22 mouse cellular contexts compared by ENCODE assay signal in the genomic region with DNA sequence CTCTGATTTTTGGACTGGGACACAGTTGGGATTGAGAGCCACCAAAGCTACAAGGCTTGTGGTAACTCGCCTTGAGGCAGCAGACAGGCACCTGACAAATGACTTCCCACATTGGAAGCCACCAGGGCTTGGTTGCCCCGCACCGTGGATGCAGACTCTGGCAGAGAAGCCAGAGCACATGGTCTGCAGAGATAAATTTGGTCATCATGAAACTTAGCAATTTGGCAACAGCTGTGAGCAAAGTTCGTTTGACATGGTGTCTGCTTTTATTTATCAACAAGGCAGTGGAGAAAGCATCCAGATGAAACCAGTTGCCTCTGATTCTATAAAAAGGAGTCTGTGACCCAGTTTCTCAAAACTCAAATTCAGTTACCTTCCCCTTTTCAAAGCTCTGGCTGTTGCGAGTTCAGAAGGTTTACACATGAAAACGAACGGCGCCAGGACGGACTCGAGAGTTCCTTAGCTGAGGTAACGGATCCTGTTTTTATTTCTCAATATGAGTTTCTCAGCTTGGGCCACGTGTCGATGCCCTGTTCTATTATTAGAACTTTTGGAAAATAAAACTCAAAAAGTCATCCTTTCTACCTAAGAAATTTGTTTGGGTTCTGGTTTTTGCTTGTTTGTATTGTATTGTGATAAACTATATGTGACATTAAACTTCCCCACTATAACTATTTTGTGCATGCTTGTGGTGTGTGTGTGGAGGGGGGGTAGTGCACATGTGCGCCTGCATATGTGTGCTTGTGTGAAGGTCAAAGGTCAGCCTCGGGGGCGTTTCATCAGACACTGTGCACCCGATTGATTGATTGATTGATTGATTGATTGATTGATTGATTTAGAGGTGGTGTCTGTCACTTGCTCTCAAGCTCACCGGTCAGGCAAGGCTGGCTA. TPM values are rescaled to one million over a fixed set of nuclear protein-coding genes. Genes with fewer than 3 reads are reported as not detected.
"Had no signal": no experiment of that assay in that cellular context is flagged by ENCODE, and none has a peak within 500 bp of the region (broad histone marks: within the 10 kb centered on the region; RNA-seq: fewer than 3 reads in every experiment).

No protein-coding gene starts in this region.

- H3K27ac ChIP-seq: layer of hippocampus, adult 2 months; limb, embryonic 13.5 days; liver, embryonic 14.5 days; lung, embryonic 15.5 days; macrophage; midbrain, embryonic 13.5 days; neural tube, embryonic 15.5 days; stomach, embryonic 15.5 days had no signal

- H3K9me3 ChIP-seq: limb, embryonic 13.5 days; lung, embryonic 15.5 days; midbrain, embryonic 13.5 days; neural tube, embryonic 15.5 days; stomach, embryonic 15.5 days had no signal

- H3K36me3 ChIP-seq: limb, embryonic 13.5 days; lung, embryonic 15.5 days; midbrain, embryonic 13.5 days; neural tube, embryonic 15.5 days; stomach, embryonic 15.5 days had no signal

- H3K27me3 ChIP-seq: limb, embryonic 13.5 days; lung, embryonic 15.5 days; stomach, embryonic 15.5 days had no signal

- DNase-seq: kidney, adult 9 months; kidney, postnatal 10 days; kidney, postnatal 4 days; left cerebral cortex, postnatal 4 days; lung, postnatal 14 days; thymus, adult 2 months; thymus, postnatal 25 days had no signal

- H3K9ac ChIP-seq: limb, embryonic 13.5 days; liver, embryonic 14.5 days; lung, embryonic 15.5 days; midbrain, embryonic 13.5 days; neural tube, embryonic 15.5 days; stomach, embryonic 15.5 days had no signal

- H3K4me2 ChIP-seq: limb, embryonic 13.5 days; lung, embryonic 15.5 days; midbrain, embryonic 13.5 days; neural tube, embryonic 15.5 days; stomach, embryonic 15.5 days had no signal

- H3K4me3 ChIP-seq: layer of hippocampus, adult 2 months; limb, embryonic 13.5 days; lung, embryonic 15.5 days; midbrain, embryonic 13.5 days; myocyte; neural tube, embryonic 15.5 days; stomach, embryonic 15.5 days had no signal

- H3K4me1 ChIP-seq: limb, embryonic 13.5 days; lung, embryonic 15.5 days; midbrain, embryonic 13.5 days; neural tube, embryonic 15.5 days; stomach, embryonic 15.5 days had no signal

- ATAC-seq: intestine, postnatal 0 days; midbrain, embryonic 13.5 days had no signal

RNA-seq across cellular contexts. Expression of gene Gpr12, which starts 11.8 kb away (rescaled TPM):
- polyA plus RNA-seq: intestine, postnatal 0 days; lung, embryonic 15.5 days; macrophage; myocyte; testis, adult 2 months; urinary bladder, adult 2 months had no signal

RNA-seq across cellular contexts. Expression of gene Gm3415, which starts 40.9 kb away (rescaled TPM):
- total RNA-seq: layer of hippocampus, adult 2 months; layer of hippocampus, postnatal 10 days; left cerebral cortex, postnatal 10 days; left cerebral cortex, postnatal 4 days had no signal
- polyA plus RNA-seq: intestine, postnatal 0 days; limb, embryonic 13.5 days; liver, embryonic 14.5 days; lung, embryonic 15.5 days; macrophage; midbrain, embryonic 13.5 days; myocyte; neural tube, embryonic 11.5 days; neural tube, embryonic 15.5 days; stomach, embryonic 15.5 days; thymus, adult 2 months; urinary bladder, adult 2 months had no signal

RNA-seq across cellular contexts. Expression of gene Gm3409, which starts 59.4 kb away (rescaled TPM):
- total RNA-seq: layer of hippocampus, adult 2 months; layer of hippocampus, postnatal 10 days; left cerebral cortex, postnatal 10 days; left cerebral cortex, postnatal 4 days had no signal
- polyA plus RNA-seq: intestine, postnatal 0 days; limb, embryonic 13.5 days; liver, embryonic 14.5 days; lung, embryonic 15.5 days; macrophage; midbrain, embryonic 13.5 days; myocyte; neural tube, embryonic 11.5 days; neural tube, embryonic 15.5 days; stomach, embryonic 15.5 days; thymus, adult 2 months; urinary bladder, adult 2 months had no signal
